Mouse (Mus musculus) adrenal gland, adult 8-10 months (tissue): ENCODE measurements at regions not wholly inside any gene's neighbourhood (a gene's known extent, or its start where the extent isn't known, plus 50 kb on each side); places are given as distances from the start of the nearest gene placed in this dataset.
A peak's percentile ranks its signal among the peaks of the same experiment; 100 is the strongest.

Experiments used
- DNase-seq: peaks from one replicate; pipeline ENCODE4 v3.0.0; 2022

- DNase-seq, result peak; percentile 19
Measured at GRCm38 (mm10) chr7:134534821-134535220, 135.6 kb upstream of the Dock1 start.

GRCm38 (mm10) chr7:134541699-134542098, 128.8 kb upstream of the Dock1 start:
- no peak for DNase-seq

GRCm38 (mm10) chr7:134546187-134546586, 124.3 kb upstream of the Dock1 start:
- DNase-seq, result no peak

GRCm38 (mm10) chr7:134549286-134549919, 121.1 kb upstream of the Dock1 start:
- no peak for DNase-seq

- no peak for DNase-seq
Measured at GRCm38 (mm10) chr7:134550221-134550809, 120.1 kb upstream of the Dock1 start.

- peak; percentile 30 for DNase-seq
Measured at GRCm38 (mm10) chr7:134552051-134552451, 118.4 kb upstream of the Dock1 start.

GRCm38 (mm10) chr7:134556061-134556460, 114.4 kb upstream of the Dock1 start:
- DNase-seq, result no peak

GRCm38 (mm10) chr7:134566322-134566721, 104.1 kb upstream of the Dock1 start:
- DNase-seq, result peak; percentile 64

GRCm38 (mm10) chr7:134569247-134569646, 101.2 kb upstream of the Dock1 start:
- no peak for DNase-seq

GRCm38 (mm10) chr7:134570176-134570810, 100.2 kb upstream of the Dock1 start:
- DNase-seq, result no peak

GRCm38 (mm10) chr7:134581746-134582145, 88.7 kb upstream of the Dock1 start:
- peak; percentile 41 for DNase-seq

GRCm38 (mm10) chr7:134585478-134585877, 85.0 kb upstream of the Dock1 start:
- DNase-seq, result no peak

- no peak for DNase-seq
Measured at GRCm38 (mm10) chr7:134586990-134587389, 83.5 kb upstream of the Dock1 start.

GRCm38 (mm10) chr7:134607886-134608285, 62.6 kb upstream of the Dock1 start:
- no peak for DNase-seq

GRCm38 (mm10) chr7:134610159-134610558, 60.3 kb upstream of the Dock1 start:
- no peak for DNase-seq

GRCm38 (mm10) chr7:134611371-134611770, 59.1 kb upstream of the Dock1 start:
- no peak for DNase-seq

GRCm38 (mm10) chr7:134612175-134612633, 58.2 kb upstream of the Dock1 start:
- no peak for DNase-seq

GRCm38 (mm10) chr7:134619220-134619975, 51.1 kb upstream of the Dock1 start:
- DNase-seq, result no peak

GRCm38 (mm10) chr7:134620006-134620405, 50.4 kb upstream of the Dock1 start:
- no peak for DNase-seq
